Mouse (Mus musculus) layer of hippocampus, postnatal 14 days (tissue): Measurements from ENCODE around the gene Usp46. TPM values are rescaled to one million over a fixed set of nuclear protein-coding genes. Genes with fewer than 3 reads are reported as not detected.
"Not testable (repeated sequence)": the region's sequence is repeated elsewhere in the genome, so short reads cannot be mapped to it uniquely, and the experiment has no call there.

ENCODE experiments used
- DNase-seq, 2 experiments: peaks; one replicate each; pipeline ENCODE4 v3.0.0; 2021 to 2022; ENCODE audit warnings: low spot score in 2 of 2, mixed read lengths in 1 of 2
- total RNA-seq, 2 experiments: library from RNA; stranded (reverse); gene quantifications; 2 replicates each; pipeline ENCODE4 v1.2.3; 2021

Usp46 gene
- total RNA-seq, 2 experiments from 2014 or later = 125 to 130 TPM

- DNase-seq = no peak
Observed at GRCm38 (mm10) chr5:74028691-74029479, 39.3 kb downstream of the Usp46 start.

- DNase-seq = no peak
Observed at GRCm38 (mm10) chr5:74028221-74028620, 40.0 kb downstream of the Usp46 start.

GRCm38 (mm10) chr5:74020506-74020905, 47.7 kb downstream of the Usp46 start:
- DNase-seq = no peak

- DNase-seq = peak in 1 of 2 experiments; percentile 32
Observed at GRCm38 (mm10) chr5:74018870-74019565, 49.2 kb downstream of the Usp46 start.

- DNase-seq = no peak
Observed at GRCm38 (mm10) chr5:74017488-74017887, 50.7 kb downstream of the Usp46 start.

GRCm38 (mm10) chr5:74011629-74012028, 56.6 kb downstream of the Usp46 start:
- DNase-seq = no peak

GRCm38 (mm10) chr5:74007492-74008070, 60.6 kb downstream of the Usp46 start:
- DNase-seq = no peak

- DNase-seq = no peak
Observed at GRCm38 (mm10) chr5:74005936-74006335, 62.3 kb downstream of the Usp46 start.

GRCm38 (mm10) chr5:74001743-74002142, 66.5 kb downstream of the Usp46 start:
- no peak for DNase-seq

- no peak for DNase-seq
Observed at GRCm38 (mm10) chr5:73998966-73999365, 69.3 kb downstream of the Usp46 start.

- DNase-seq = no peak
Observed at GRCm38 (mm10) chr5:73994850-73995249, 73.4 kb downstream of the Usp46 start.

GRCm38 (mm10) chr5:73993538-73993937, 74.7 kb downstream of the Usp46 start:
- DNase-seq = peak in 1 of 2 experiments; percentile 13

GRCm38 (mm10) chr5:73992321-73992720, 75.9 kb downstream of the Usp46 start:
- no peak for DNase-seq

GRCm38 (mm10) chr5:73989532-73989931, 78.7 kb downstream of the Usp46 start:
- no peak for DNase-seq

GRCm38 (mm10) chr5:73987777-73988560, 80.3 kb downstream of the Usp46 start:
- no peak for DNase-seq

GRCm38 (mm10) chr5:73977426-73977825, 90.8 kb downstream of the Usp46 start:
- DNase-seq = no peak

- DNase-seq = no peak
Observed at GRCm38 (mm10) chr5:73971701-73972100, 96.5 kb downstream of the Usp46 start.

- DNase-seq = peak in 1 of 2 experiments; percentile 51
Observed at GRCm38 (mm10) chr5:73970024-73970628, 98.1 kb downstream of the Usp46 start.

GRCm38 (mm10) chr5:73969338-73969737, 98.9 kb downstream of the Usp46 start:
- no peak for DNase-seq

GRCm38 (mm10) chr5:73959779-73960178, 108.5 kb downstream of the Usp46 start:
- DNase-seq = no peak

GRCm38 (mm10) chr5:73958614-73959013, 109.6 kb downstream of the Usp46 start:
- not testable (repeated sequence) for DNase-seq
